Mouse (Mus musculus) spleen, adult 2 months (tissue): ENCODE data around the gene Map3k12. TPM values are rescaled to one million over a fixed set of nuclear protein-coding genes. Genes with fewer than 3 reads are reported as not detected.

Experiments
- DNase-seq, 2 experiments: peaks; one replicate each; pipeline versions ENCODE4 v3.0.0 to v3.0.0-alpha.2; 2012 to 2021; ENCODE audit warnings: low spot score in 2 of 2, low read depth in 1 of 2
- H3K27ac ChIP-seq: fragments of 200-500 bp; 2 replicates; pipeline ENCODE4 v1.5.1; 2012; ENCODE audit warnings: low read length, inconsistent platforms; ENCODE audit not compliant: insufficient read depth
- H3K27me3 ChIP-seq: fragments of 200-500 bp; 2 replicates; pipeline ENCODE4 v1.6.1; 2012; ENCODE audit warnings: mild to moderate bottlenecking, moderate library complexity, low read length, inconsistent platforms; ENCODE audit not compliant: control insufficient read depth, insufficient read depth
- H3K36me3 ChIP-seq: fragments of 200-500 bp; 2 replicates; pipeline ENCODE4 v1.6.1; 2012; ENCODE audit warnings: mild to moderate bottlenecking, low read length, inconsistent platforms; ENCODE audit not compliant: control insufficient read depth, insufficient read depth
- H3K4me1 ChIP-seq: fragments of 200-500 bp; 2 replicates; pipeline ENCODE4 v1.6.1; 2011; ENCODE audit warnings: inconsistent platforms; ENCODE audit not compliant: control insufficient read depth, insufficient read depth, insufficient read length
- H3K4me3 ChIP-seq: fragments of 200-500 bp; 2 replicates; pipeline ENCODE4 v1.5.1; 2011; ENCODE audit warnings: mild to moderate bottlenecking, inconsistent platforms; ENCODE audit not compliant: insufficient read depth, insufficient read length; ENCODE audit errors: extremely low read depth
- CTCF ChIP-seq: fragments of 200-500 bp; IDR thresholded peaks from 2 replicates; pipeline ENCODE4 v1.5.1; 2011; ENCODE audit warnings: mild to moderate bottlenecking, inconsistent platforms; ENCODE audit not compliant: insufficient read depth, insufficient read length, insufficient replicate concordance; ENCODE audit errors: extremely low read depth
- POLR2A ChIP-seq: fragments of 200-500 bp; IDR thresholded peaks from 2 replicates; pipeline ENCODE4 v1.6.1; 2011; ENCODE audit warnings: low read depth, low read length, inconsistent platforms
- WGBS: fragments of 180-500 bp; shearing (Covaris S2); methylation state at CpG from one replicate; pipeline ENCODE4 v1.1.7; 2018; 5-methylcytosine and 5-hydroxymethylcytosine counted together
- polyA plus RNA-seq: library from polyadenylated mRNA; depleted of rRNA; stranded (reverse); fragments of >200 nt; gene quantifications from 2 replicates; pipeline ENCODE4 v1.2.3, GENCODE M21; 2012; rRNA removed

The Map3k12 gene
- polyA plus RNA-seq, 1 experiment: 2.1 TPM

GRCm38 (mm10) chr15:102451666-102452430 is 65.0 kb downstream of the Map3k12 start:
- H3K4me1 ChIP-seq: no peaks in the 10 kb centered on the region
- H3K4me3 ChIP-seq: no peak overlapping the region
- H3K36me3 ChIP-seq: no peaks in the 10 kb centered on the region
- WGBS: 89% methylated on average over 26 of the region's 26 CpGs
- H3K27ac ChIP-seq: no peak overlapping the region
- TF ChIP-seq POLR2A (no peak), CTCF (no peak)
- no peak for DNase-seq
- no peaks in the 10 kb centered on the region for H3K27me3 ChIP-seq

GRCm38 (mm10) chr15:102450928-102451327 is 65.9 kb downstream of the Map3k12 start:
- no peak for DNase-seq
- H3K4me1 ChIP-seq: no peaks in the 10 kb centered on the region
- H3K36me3 ChIP-seq: no peaks in the 10 kb centered on the region
- H3K4me3 ChIP-seq: no peak overlapping the region
- H3K27ac ChIP-seq: no peak overlapping the region
- WGBS: 63% methylated on average over 7 of the region's 7 CpGs
- TF ChIP-seq POLR2A (no peak), CTCF (no peak)
- H3K27me3 ChIP-seq: no peaks in the 10 kb centered on the region

- Histone ChIP-seq H3K4me3 (no peak overlapping the region), H3K27me3 (no peaks in the 10 kb centered on the region), H3K27ac (no peak overlapping the region), H3K4me1 (no peaks in the 10 kb centered on the region), H3K36me3 (no peaks in the 10 kb centered on the region)
- no peak for DNase-seq
- 83% methylated on average over 8 of the region's 8 CpGs for WGBS
- no peak for TF ChIP-seq POLR2A
- TF ChIP-seq CTCF: no peak
Measured at GRCm38 (mm10) chr15:102449366-102449765, 67.5 kb downstream of the Map3k12 start.

Other genes with a start within 250 kb of the Map3k12 start
- 0.05 TPM in 1 of 2 replicates, not detected in the other for gene Gm9918, start 246.5 kb downstream of the Map3k12 start, polyA plus RNA-seq
- gene Mfsd5, start 237.6 kb downstream of the Map3k12 start, polyA plus RNA-seq: 57.8 and 79.8 TPM in 2 replicates
- 8.9 and 15.1 TPM in 2 replicates for gene Espl1, start 220.8 kb downstream of the Map3k12 start, polyA plus RNA-seq
- 51.9 and 63.6 TPM in 2 replicates for gene Pfdn5, start 190.9 kb downstream of the Map3k12 start, polyA plus RNA-seq
- gene Myg1, start 185.4 kb downstream of the Map3k12 start, polyA plus RNA-seq: 41.9 and 48.4 TPM in 2 replicates
- 51.9 and 55.8 TPM in 2 replicates for gene Aaas, start 166.3 kb downstream of the Map3k12 start, polyA plus RNA-seq
- not detected in 2 replicates for gene Sp7, start 149.9 kb downstream of the Map3k12 start, polyA plus RNA-seq
- 19.6 and 22.7 TPM in 2 replicates for gene Sp1, start 110.9 kb downstream of the Map3k12 start, polyA plus RNA-seq
- 0.56 and 0.66 TPM in 2 replicates for gene Amhr2, start 71.7 kb downstream of the Map3k12 start, polyA plus RNA-seq
- 170 and 215 TPM in 2 replicates for gene Prr13, start 58.0 kb downstream of the Map3k12 start, polyA plus RNA-seq
- 378 and 426 TPM in 2 replicates for gene Pcbp2, start 46.5 kb downstream of the Map3k12 start, polyA plus RNA-seq
- gene Gm10337, start 13.3 kb downstream of the Map3k12 start, polyA plus RNA-seq: not detected in 2 replicates
- gene Tarbp2, start 1.1 kb upstream of the Map3k12 start, polyA plus RNA-seq: 53.9 and 58.4 TPM in 2 replicates
- 6.7 and 8.1 TPM in 2 replicates for gene Npff, start 7.9 kb upstream of the Map3k12 start, polyA plus RNA-seq
- not detected in 2 replicates for gene Gm28047, start 108.0 kb upstream of the Map3k12 start, polyA plus RNA-seq
- 70.2 and 71.8 TPM in 2 replicates for gene Atf7, start 108.4 kb upstream of the Map3k12 start, polyA plus RNA-seq
- 249 and 253 TPM in 2 replicates for gene Atp5g2, start 155.3 kb upstream of the Map3k12 start, polyA plus RNA-seq
- 29.6 and 34.9 TPM in 2 replicates for gene Calcoco1, start 205.1 kb upstream of the Map3k12 start, polyA plus RNA-seq